Mouse (Mus musculus) liver, embryonic 12.5 days (tissue): ENCODE measurements around the gene Lamp2. TPM values are rescaled to one million over a fixed set of nuclear protein-coding genes. Genes with fewer than 3 reads are reported as not detected.
"Not testable (repeated sequence)": the region's sequence is repeated elsewhere in the genome, so short reads cannot be mapped to it uniquely, and the experiment has no call there.

Experiments
- ATAC-seq: fragments of 200-750 bp; cut with Nextera tagmentation; 2 replicates; pipeline ENCODE4 v1.8.0; 2017; ENCODE audit warnings: moderate number of reproducible peaks, mild to moderate bottlenecking, moderate library complexity
- H3K27ac ChIP-seq: fragments of 300-500 bp; sonication (generic); 2 replicates; pipeline ENCODE4 v1.5.1; 2016; ENCODE audit warnings: mild to moderate bottlenecking
- H3K27me3 ChIP-seq: fragments of 300-500 bp; sonication (generic); replicated peaks from 2 replicates; pipeline ENCODE4 v1.6.1; 2016; ENCODE audit warnings: mild to moderate bottlenecking, moderate library complexity
- H3K36me3 ChIP-seq: fragments of 300-500 bp; sonication (generic); 2 replicates; pipeline ENCODE4 v1.6.1; 2016; ENCODE audit warnings: mild to moderate bottlenecking, moderate library complexity
- H3K4me1 ChIP-seq: fragments of 300-500 bp; sonication (generic); 2 replicates; pipeline ENCODE4 v1.6.1; 2016
- H3K4me2 ChIP-seq: fragments of 300-500 bp; sonication (generic); 2 replicates; pipeline ENCODE4 v1.6.1; 2016; ENCODE audit warnings: mild to moderate bottlenecking, moderate library complexity
- H3K4me3 ChIP-seq: fragments of 300-500 bp; sonication (generic); 2 replicates; pipeline ENCODE4 v1.5.1; 2016; ENCODE audit warnings: mild to moderate bottlenecking, moderate library complexity
- H3K9ac ChIP-seq: fragments of 300-500 bp; sonication (generic); 2 replicates; pipeline ENCODE4 v1.6.1; 2016; ENCODE audit warnings: mild to moderate bottlenecking, moderate library complexity
- H3K9me3 ChIP-seq: fragments of 300-500 bp; sonication (generic); replicated peaks from 2 replicates; pipeline ENCODE4 v1.6.1; 2016; ENCODE audit warnings: mild to moderate bottlenecking, moderate library complexity
- WGBS: fragments of 180-500 bp; shearing (Covaris S2); methylation state at CpG from one replicate; pipeline ENCODE4 v1.1.7; 2016; ENCODE audit not compliant: insufficient replicate concordance; 5-methylcytosine and 5-hydroxymethylcytosine counted together
- polyA plus RNA-seq: library from polyadenylated mRNA; unstranded; fragments of >200 nt; fragmentation: Nextera tagmentation; extraction: Ambion mirVana; gene quantifications from 2 replicates; pipeline ENCODE4 v1.2.1, GENCODE M21; 2016

Lamp2 gene
- 46.5 and 48.6 TPM in 2 replicates for polyA plus RNA-seq

GRCm38 (mm10) chrX:38455890-38456634 is at the start of gene Lamp2:
Gene Lamp2 (minus strand): TSS chrX:38456454.
- Histone ChIP-seq H3K9me3 (no peaks in the 10 kb centered on the region), H3K4me1 (peaks cover 2% of the 10 kb centered on the region; the same call in 1 of the 2 replicates), H3K4me3 (peak within 1 kb of the TSS; percentile 70), H3K4me2 (peak within 1 kb of the TSS; percentile 79), H3K27me3 (no peaks in the 10 kb centered on the region), H3K36me3 (peaks cover 10% of the 10 kb centered on the region), H3K27ac (peak within 1 kb of the TSS; percentile 73), H3K9ac (peak within 1 kb of the TSS; percentile 83)
- ATAC-seq = peak; percentile 95
- WGBS = 6% methylated on average over 39 of the region's 47 CpGs

DNA sequence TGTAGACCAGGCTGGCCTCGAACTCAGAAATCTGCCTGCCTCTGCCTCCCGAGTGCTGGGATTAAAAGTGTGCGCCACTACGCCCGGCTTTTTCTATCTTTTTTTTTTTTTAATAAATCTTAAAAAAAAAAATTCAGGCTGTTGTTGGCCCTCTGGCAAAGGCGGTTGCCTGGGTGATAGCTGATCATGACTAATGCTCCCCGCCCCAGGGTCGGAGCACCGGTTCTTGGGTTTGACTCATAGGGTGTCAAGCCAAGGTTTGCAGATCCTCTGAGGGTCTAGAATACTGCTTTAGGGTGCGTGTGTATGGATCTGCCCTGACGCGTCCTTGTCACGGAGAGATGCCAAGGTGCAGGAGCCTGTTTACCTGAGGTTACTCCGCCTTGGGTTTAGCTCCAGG is 48.6 kb upstream of the Lamp2 start:
- no peak overlapping the region for H3K27ac ChIP-seq
- 70% methylated on average over 14 of the region's 14 CpGs for WGBS
- no peaks in the 10 kb centered on the region for H3K9me3 ChIP-seq
- no peaks in the 10 kb centered on the region for H3K27me3 ChIP-seq
- no peak for ATAC-seq
- H3K9ac ChIP-seq = no peak overlapping the region
- no peaks in the 10 kb centered on the region for H3K4me1 ChIP-seq
- H3K4me3 ChIP-seq = no peak overlapping the region
- H3K4me2 ChIP-seq = no peak overlapping the region
- no peaks in the 10 kb centered on the region for H3K36me3 ChIP-seq

DNA sequence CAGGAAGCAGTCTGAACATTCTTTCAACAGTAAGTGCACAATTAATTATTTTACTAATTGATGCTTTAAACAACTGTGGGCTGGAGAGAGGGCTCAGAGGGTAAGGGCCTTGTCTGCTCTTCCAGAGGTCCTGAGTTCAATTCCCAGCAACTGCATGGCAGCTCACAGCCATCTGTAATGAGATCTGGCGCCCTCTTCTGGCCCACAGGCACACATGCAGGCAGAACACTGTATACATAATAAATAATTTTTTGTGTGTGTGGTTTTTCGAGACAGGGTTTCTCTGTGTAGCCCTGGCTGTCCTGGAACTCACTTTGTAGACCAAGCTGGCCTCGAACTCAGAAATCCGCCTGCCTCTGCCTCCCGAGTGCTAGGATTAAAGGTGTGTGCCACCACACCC is 45.9 kb upstream of the Lamp2 start:
- H3K27ac ChIP-seq, H3K4me1 ChIP-seq, H3K4me2 ChIP-seq, H3K9me3 ChIP-seq, H3K36me3 ChIP-seq, H3K27me3 ChIP-seq, H3K4me3 ChIP-seq, ATAC-seq, H3K9ac ChIP-seq: not testable (repeated sequence)
- WGBS = 57% methylated on average over 5 of the region's 5 CpGs

DNA sequence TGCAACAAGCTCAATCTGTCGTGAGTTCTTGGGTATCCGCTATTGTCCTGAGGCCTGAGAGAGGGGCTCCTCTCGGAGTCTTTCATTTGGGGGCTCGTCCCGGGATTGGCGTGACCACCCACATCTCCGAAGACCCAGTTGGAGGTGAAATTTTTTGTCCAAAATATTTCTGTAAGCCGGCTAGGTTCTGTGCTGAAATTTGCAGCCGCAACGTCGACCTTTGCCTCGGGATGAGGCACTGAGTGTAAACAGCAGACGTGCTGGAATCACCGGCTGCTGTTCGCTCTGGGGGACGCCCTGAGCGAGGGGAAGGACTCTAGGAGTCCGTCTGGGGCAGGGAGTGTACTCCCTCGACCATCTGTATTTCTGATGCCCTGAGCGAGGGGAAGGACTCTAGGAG is 29.2 kb upstream of the Lamp2 start:
- H3K4me2 ChIP-seq = 0 out of 2 replicates have a peak overlapping the region, but pooled peaks have one; percentile 8
- H3K9me3 ChIP-seq, H3K27me3 ChIP-seq, H3K36me3 ChIP-seq, H3K9ac ChIP-seq, H3K4me1 ChIP-seq, H3K4me3 ChIP-seq, H3K27ac ChIP-seq, ATAC-seq: not testable (repeated sequence)
- WGBS = 31% methylated on average over 20 of the region's 20 CpGs

DNA sequence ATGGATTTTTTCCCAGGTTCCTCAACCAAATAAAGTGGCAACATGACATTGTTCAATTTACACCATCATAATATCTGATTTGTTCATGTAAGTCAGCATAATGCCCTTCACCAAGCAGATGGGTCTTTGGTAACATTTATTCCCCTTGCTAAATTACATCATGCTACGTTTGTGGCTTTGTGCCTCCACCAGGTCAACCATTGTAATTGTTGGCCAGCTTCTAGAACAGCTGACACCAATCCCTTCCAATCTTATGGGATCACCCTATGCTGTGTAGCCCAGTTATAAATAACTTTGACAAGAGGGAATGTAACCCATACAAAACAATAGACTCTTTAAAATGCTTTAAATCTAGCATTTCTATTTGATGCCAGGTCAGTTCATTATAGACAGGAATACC is 22.3 kb upstream of the Lamp2 start:
- Histone ChIP-seq H3K27ac (no peak overlapping the region), H3K36me3 (no peaks in the 10 kb centered on the region), H3K4me2 (no peak overlapping the region), H3K4me1 (no peaks in the 10 kb centered on the region), H3K4me3 (no peak overlapping the region), H3K9ac (no peak overlapping the region), H3K27me3 (no peaks in the 10 kb centered on the region), H3K9me3 (no peaks in the 10 kb centered on the region)
- no peak for ATAC-seq
- 70% methylated on average over 1 of the region's 1 CpGs for WGBS

- WGBS = 7% methylated on average over 32 of the region's 32 CpGs
- Histone ChIP-seq H3K9me3 (no peaks in the 10 kb centered on the region), H3K27ac (peak overlapping the region; percentile 79), H3K4me2 (peak overlapping the region; percentile 69), H3K4me1 (no peaks in the 10 kb centered on the region), H3K4me3 (peak overlapping the region; percentile 58), H3K36me3 (no peaks in the 10 kb centered on the region), H3K27me3 (no peaks in the 10 kb centered on the region), H3K9ac (peak overlapping the region; percentile 57)
- ATAC-seq = peak; percentile 96
These were observed 17.5 kb upstream of the Lamp2 start for GRCm38 (mm10) chrX:38473537-38474299.

DNA sequence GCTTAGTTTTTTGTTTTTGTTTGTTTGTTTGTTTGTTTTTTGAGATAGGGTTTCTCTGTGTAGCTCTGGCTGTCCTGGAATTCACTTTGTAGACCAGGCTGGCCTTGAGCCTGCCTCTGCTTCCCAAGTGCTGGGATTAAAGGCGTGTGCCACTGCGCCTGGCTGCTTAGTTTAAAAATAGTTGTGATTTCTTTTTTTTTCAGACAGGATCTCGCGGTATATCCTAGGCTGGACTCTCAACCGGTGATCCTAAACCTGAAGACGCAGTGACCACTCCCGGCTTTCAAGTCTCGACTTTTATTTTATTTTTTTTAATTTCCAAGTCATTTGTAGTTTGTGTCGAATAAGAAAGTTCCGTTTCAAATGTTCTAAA is 16.9 kb upstream of the Lamp2 start:
- H3K27ac ChIP-seq = 0 out of 2 replicates have a peak overlapping the region, but pooled peaks have one; percentile 20

DNA sequence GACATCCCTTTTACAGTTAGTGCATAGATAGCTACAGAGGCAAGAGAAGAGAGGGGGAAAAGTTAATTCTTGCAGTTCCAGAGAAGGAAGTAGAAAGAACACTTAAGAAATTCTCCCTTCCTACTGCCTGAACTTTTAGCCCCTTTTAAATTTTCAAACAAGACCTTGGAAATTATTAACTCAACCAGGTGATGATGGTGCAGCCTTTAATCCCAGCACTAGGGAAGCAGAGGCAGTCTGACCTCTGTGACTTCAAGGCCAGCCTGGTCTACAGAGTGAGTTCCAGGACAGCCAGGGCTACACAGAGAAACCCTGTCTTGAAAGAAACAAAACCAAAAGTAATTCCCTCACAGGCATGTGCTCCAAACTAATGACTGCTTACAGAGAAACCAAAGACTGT is 10.0 kb upstream of the Lamp2 start:
- ATAC-seq = no peak
- no peak overlapping the region for H3K4me2 ChIP-seq
- H3K27ac ChIP-seq = no peak overlapping the region
- no peaks in the 10 kb centered on the region for H3K9me3 ChIP-seq
- no peak overlapping the region for H3K9ac ChIP-seq
- H3K36me3 ChIP-seq = no peaks in the 10 kb centered on the region
- no peaks in the 10 kb centered on the region for H3K4me1 ChIP-seq
- H3K27me3 ChIP-seq = no peaks in the 10 kb centered on the region
- no peak overlapping the region for H3K4me3 ChIP-seq

More for the DNA sequence above, 16.9 kb upstream of the Lamp2 start:
- Histone ChIP-seq H3K4me2 (peak overlapping the region; percentile 69), H3K4me1 (no peaks in the 10 kb centered on the region), H3K36me3 (no peaks in the 10 kb centered on the region), H3K4me3 (peak overlapping the region; percentile 58), H3K9ac (peak overlapping the region; percentile 22; the same call in 1 of the 2 replicates), H3K9me3 (no peaks in the 10 kb centered on the region), H3K27me3 (no peaks in the 10 kb centered on the region)
- ATAC-seq = peak; percentile 64
- WGBS = 5% methylated on average over 10 of the region's 10 CpGs

DNA sequence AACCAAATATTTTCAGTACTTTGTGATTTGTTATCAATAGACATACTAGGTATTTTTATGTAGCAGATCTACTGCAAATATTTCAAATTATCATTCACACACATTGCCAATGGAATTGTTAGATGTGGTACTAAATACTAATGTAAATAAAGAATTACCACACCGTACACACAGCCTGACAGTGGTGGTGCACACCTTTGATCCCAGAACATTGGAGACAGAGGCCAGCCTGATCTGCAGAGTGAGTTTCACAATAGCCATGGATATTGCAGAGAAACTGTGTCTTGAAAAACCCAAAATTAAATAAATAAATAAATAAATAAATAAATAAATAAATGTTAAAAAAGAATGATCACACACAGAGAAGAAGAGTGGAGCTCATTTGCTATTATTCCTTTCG is 6.9 kb upstream of the Lamp2 start:
- no peak overlapping the region for H3K27ac ChIP-seq
- H3K9ac ChIP-seq = no peak overlapping the region
- whole genome bisulfite sequencing = 80% methylated on average over 2 of the region's 2 CpGs
- H3K4me1 ChIP-seq = peaks cover 2% of the 10 kb centered on the region; the same call in 1 of the 2 replicates
- no peaks in the 10 kb centered on the region for H3K27me3 ChIP-seq
- no peaks in the 10 kb centered on the region for H3K9me3 ChIP-seq
- H3K36me3 ChIP-seq = no peaks in the 10 kb centered on the region
- no peak for ATAC-seq
- no peak overlapping the region for H3K4me2 ChIP-seq
- H3K4me3 ChIP-seq = no peak overlapping the region

DNA sequence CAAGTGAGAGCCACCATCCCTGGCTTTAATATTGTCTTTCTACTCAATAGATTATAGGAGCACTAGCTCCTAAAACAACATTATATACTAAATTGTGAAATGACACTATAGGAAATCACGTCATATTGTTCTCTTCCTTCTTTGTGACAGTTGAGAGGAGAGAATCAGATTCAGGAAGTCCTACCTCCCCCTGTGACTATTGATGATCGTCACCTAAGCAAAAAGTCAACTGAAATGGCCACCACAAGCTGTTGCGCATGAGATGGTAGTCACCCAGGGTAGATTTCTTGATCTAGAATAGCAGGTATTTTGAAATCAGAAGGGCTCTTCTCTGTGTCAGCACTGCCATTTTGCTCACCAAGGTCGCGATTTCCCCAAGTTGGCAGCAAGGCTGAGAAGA is 5.8 kb upstream of the Lamp2 start:
- H3K4me2 ChIP-seq = no peak overlapping the region
- no peak overlapping the region for H3K4me3 ChIP-seq
- ATAC-seq = no peak
- H3K4me1 ChIP-seq = peaks cover 2% of the 10 kb centered on the region; the same call in 1 of the 2 replicates
- 72% methylated on average over 5 of the region's 5 CpGs for WGBS
- H3K9me3 ChIP-seq = no peaks in the 10 kb centered on the region
- no peaks in the 10 kb centered on the region for H3K27me3 ChIP-seq
- H3K9ac ChIP-seq = no peak overlapping the region
- H3K27ac ChIP-seq = no peak overlapping the region
- H3K36me3 ChIP-seq = no peaks in the 10 kb centered on the region

DNA sequence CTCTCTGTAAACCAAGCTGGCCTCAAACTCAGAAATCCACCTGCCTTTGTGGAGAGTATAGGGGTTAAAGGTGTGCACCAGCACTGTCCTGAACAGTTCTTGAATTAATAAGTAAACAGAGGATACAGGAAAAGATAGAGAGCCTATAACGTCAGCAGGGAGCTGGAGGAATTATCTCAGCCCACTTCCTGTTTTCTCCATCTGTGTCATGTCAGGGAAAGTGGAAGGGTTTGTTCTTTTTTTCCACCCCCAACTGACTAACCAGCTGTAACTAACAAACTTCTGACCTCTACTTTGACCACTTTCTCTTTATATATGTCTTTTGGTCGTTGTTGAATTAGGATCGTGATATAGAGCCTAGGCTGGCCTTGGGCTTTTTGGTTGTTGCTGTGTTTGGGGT is 4.6 kb upstream of the Lamp2 start:
- no peak overlapping the region for H3K27ac ChIP-seq
- H3K4me3 ChIP-seq = no peak overlapping the region
- H3K9me3 ChIP-seq = no peaks in the 10 kb centered on the region
- H3K4me2 ChIP-seq = no peak overlapping the region
- H3K4me1 ChIP-seq = peaks cover 2% of the 10 kb centered on the region; the same call in 1 of the 2 replicates
- H3K9ac ChIP-seq = no peak overlapping the region
- ATAC-seq = no peak
- H3K36me3 ChIP-seq = no peaks in the 10 kb centered on the region
- WGBS = 34% methylated on average over 3 of the region's 3 CpGs
- H3K27me3 ChIP-seq = no peaks in the 10 kb centered on the region

DNA sequence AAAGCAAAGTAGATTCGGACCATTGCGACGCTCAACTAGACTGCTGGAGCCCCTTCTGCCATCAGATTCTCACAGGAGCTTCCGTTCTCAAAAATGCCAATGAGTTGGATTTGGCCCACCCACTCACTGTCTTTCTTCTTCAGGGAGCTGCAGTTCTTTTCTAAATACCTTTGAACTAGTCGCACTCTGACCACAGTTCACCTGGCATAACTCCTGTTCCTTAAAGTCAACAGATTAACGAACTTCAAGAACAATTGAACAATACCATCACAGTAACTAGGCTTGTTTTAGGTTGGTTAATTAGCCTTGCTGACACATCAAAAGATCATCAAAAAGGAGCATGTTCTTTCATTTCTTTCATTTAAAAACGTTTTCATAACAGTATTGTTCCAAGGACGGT is 2.8 kb upstream of the Lamp2 start:
- H3K36me3 ChIP-seq = no peaks in the 10 kb centered on the region
- no peak for ATAC-seq
- no peak overlapping the region for H3K4me2 ChIP-seq
- no peak overlapping the region for H3K4me3 ChIP-seq
- no peak overlapping the region for H3K9ac ChIP-seq
- H3K27ac ChIP-seq = no peak overlapping the region
- no peaks in the 10 kb centered on the region for H3K27me3 ChIP-seq
- H3K9me3 ChIP-seq = no peaks in the 10 kb centered on the region
- H3K4me1 ChIP-seq = peaks cover 2% of the 10 kb centered on the region; the same call in 1 of the 2 replicates
- WGBS = 77% methylated on average over 8 of the region's 8 CpGs
